Mouse (Mus musculus): ENCODE measurements around the gene Ifit3b.
"Not testable (repeated sequence)": the region's sequence is repeated elsewhere in the genome, so short reads cannot be mapped to it uniquely, and the experiment has no call there.

The Ifit3b gene

GRCm38 (mm10) chr19:34612243-34613001 lies 4.7 kb downstream of the Ifit3b start:
- not testable (repeated sequence) for DNase-seq

GRCm38 (mm10) chr19:34620871-34621270 lies 13.1 kb downstream of the Ifit3b start:
- DNase-seq, result no peak

DNA sequence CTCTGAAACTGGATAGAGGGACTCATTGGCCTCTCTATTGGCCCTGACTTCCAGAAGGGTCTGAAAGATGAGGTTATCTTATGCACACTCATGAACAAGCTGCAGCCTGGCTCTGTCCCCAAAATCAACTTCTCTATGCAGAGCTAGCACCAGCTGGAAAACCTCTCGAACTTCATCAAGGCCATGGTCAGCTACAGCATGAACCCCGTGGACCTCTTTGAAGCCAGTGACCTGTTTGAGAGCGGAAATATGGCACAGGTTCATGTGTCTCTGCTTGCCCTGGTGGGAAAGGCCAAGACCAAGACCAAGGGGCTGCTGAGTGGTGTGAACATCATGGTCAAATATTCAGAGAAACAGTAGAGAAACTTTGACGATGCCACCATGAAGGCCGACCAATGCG lies 16.0 kb downstream of the Ifit3b start:
- DNase-seq, result no peak

DNA sequence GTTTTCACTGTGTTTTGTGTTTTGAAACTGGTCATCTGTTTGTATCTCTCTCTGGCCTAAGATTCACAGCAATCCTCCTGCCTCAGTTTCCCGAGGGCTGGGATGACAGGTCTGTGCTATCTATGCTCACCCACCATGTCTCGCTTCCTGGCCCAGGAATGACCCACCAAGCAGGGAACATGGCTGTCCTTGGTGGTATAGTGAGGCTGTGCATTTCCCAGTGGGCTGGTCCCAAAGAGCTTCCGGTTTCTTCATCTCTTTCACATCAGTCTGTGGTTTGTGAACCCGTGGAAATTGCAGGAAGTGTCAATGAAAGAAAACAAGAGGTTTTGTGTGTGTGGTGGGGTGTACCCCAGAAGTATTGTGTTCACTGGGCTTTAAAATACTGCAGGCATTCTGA lies 16.9 kb downstream of the Ifit3b start:
- no peak for DNase-seq

DNA sequence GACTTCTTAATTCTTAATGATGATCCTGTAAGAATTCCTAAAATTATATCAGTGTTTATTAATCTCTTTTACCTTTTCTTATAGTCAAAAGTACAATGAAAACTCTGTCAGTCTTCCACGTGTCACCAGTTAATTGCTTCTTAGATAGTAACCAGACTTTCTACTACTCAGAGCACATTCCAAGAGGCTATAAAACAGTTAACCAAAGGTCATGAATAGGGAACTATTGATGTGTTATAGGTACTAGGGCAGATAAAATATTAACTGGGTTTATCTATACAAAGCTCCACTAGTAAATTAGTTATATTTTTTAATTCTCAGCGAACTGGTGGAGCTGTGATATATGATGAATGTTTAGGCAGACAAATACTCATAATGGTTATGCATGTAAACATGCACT lies 19.7 kb downstream of the Ifit3b start:
- DNase-seq, result no peak

DNA sequence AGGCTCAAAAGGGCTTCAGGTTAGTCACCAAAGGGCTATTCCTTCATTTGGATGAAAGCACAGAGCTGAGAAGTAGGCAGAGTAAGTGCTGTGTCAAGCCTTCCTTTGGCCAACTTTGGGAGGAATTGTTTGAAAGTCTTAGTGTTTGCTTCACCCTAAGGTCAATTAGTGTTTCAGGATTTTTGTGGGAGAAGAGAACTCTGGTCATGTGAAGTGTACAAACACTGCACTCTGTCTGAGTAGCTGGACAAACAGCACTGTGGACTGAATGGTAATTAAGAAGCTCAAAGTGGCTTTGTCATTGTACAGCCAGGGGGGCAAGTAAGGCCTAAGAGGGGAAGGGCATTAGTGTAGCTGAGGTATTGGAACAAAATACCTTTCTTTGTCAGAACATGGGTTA lies 23.7 kb downstream of the Ifit3b start:
- no peak for DNase-seq

GRCm38 (mm10) chr19:34633484-34633883 lies 25.7 kb downstream of the Ifit3b start:
- no peak for DNase-seq

GRCm38 (mm10) chr19:34636933-34637557 lies 29.3 kb downstream of the Ifit3b start:
- peak; percentile 36 for DNase-seq

DNA sequence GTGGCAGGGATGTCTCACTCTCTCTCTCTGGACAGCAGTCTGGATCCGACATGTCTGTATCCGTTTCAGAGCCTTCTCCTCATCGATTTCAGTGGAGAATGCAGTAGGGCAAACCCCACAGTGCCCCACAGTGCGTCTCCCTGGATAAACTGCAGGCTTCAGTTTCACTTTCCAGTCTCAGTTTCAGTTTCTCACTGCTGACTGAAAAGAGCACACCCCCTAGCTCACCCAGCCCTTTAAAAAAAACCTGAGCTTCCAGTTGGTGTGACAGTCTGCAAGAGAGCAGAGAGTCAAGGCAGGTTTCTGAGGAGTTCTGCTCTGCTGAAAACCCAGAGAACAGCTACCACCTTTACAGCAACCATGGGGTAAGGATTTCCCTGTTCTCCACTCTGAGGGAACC lies 32.9 kb downstream of the Ifit3b start, which contains the start of the genes Ifit1bl2 and Ifit1:
Gene Ifit1bl2, minus strand, starts transcription at position 121 of the 400 bp plus-strand sequence.
Gene Ifit1, plus strand, starts transcription at position 249 of the 400 bp plus-strand sequence.
- DNase-seq, result no peak

GRCm38 (mm10) chr19:34642616-34643015 lies 34.8 kb downstream of the Ifit3b start:
- no peak for DNase-seq

GRCm38 (mm10) chr19:34647630-34648029 lies 39.9 kb downstream of the Ifit3b start:
- DNase-seq, result not testable (repeated sequence)

DNA sequence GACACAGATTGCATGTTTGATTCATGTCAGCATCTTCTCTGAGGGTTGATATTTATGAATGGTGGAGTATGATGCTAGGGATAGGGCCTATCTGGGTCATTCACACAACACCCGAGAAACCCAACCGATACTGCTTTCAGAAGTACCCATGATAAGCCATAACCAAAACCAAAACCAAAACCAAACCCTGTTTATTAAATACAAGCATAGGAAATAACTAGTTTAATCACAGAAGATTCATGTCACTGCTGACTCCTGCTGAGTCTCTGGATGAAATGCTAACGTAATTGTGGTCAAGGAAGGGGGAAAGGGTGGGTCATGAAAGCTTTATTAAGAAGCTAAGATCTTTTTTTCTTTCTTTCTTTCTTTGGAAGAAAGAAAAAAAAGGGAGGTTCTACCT lies 42.5 kb downstream of the Ifit3b start:
- no peak for DNase-seq

DNA sequence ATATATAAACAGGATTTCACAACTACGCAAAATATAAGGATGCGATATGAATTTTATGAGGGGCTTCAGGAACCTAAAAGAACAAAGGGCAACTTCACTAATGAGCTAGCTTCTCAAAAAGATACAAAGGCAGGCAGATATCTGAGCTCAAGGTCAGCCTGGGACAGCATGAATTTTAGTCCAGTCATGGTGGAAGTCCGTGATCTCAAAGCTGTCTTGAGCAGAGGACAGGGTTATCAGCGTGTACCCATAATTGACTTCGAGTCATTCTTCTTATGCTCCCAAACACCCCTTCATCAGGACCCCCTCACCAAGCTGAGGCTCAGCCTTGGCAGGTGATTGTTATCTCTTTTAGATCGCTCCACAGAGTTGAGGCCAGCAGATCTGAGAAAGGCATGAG lies 43.2 kb downstream of the Ifit3b start:
- no peak for DNase-seq

DNA sequence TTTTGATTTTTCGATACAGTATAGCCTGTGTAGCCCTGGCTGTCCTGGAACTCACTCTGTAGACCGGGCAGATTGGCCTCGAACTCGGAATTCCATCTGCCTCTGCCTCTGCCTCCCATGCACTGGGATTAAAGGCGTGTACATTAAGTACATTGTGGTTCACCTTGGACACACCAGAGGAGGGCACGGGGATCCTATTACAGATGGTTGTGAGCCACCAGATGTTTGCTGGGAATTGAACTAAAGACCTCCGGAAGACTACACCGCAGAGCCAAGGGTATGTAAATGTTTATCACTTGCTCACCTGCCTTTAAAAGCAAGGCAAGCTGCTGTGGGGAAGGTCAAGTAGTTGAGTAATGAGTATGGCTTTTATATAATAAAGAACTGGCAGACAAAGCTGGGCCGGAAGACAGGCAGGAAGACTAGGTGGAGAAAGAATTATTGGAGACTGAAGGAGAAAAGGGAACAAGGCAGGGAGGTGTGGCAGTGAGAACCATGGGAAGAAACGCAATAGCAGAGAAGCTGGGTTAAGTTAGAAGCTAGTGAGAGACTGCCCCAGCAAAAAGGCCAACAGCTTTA lies 47.5 kb downstream of the Ifit3b start:
- no peak for DNase-seq

DNA sequence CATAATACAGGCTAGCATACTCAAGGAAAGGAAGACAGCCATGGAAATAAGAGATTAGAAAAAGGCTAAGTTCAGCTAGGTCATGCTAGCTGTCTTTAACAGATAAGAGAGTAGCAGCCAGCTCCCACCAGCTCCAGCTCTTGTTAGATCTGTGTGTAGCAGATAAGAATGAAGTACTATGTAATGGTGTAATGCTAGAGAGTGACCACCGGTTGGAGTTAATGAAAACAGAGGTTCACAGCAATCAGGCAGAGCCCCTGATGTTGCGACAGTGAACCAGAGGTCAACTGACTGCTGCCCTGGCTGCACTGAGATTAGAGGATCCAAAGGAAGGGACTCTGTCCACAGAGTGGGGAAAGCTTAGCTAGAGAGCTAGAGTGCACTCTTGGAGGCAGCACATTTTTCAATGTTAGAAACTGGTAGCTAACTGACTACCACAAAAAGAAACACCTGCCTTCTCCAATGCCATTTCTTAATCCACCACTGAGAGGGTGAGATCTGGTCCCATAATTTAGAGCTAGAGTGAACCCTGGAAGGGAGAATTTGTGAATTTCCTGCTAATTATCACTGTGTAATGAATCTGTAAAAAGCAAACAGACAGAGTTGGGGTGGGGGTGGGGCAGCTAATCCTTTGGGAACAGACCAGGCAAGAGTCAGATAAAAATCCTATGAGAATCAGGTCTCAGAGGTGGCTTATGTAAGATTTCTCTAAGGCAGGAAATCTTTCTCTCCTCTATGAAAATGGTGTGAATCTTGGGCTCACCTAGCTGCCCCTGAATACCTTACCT lies 48.9 kb downstream of the Ifit3b start:
- DNase-seq, result no peak

DNA sequence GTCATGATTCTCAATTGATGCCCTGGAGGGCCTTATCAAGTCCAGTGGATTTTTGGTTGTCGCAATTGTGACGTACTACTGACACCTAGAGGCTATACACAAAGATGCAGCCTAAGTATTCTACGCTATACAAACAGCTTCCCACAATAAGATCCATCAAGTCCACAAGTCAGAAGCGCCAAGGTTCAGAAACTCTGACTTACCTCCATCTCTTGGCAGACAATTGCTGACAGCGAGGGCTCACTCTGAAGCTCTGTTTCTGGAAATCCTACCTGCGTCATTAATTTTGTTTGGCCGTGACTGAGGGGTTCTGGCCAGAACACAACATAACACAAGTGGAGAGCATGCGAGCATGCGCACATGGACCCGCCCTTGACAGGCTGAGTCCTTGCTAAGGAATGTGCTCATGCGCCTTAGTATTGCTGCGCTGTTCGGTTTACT lies 54.3 kb downstream of the Ifit3b start:
- DNase-seq, result peak; percentile 53

GRCm38 (mm10) chr19:34662740-34663139 lies 55.0 kb downstream of the Ifit3b start:
- no peak for DNase-seq
